Mouse (Mus musculus) T-cell, adult 66 days (primary cell): ENCODE results near the gene Adamts9. TPM values are rescaled to one million over a fixed set of nuclear protein-coding genes. Genes with fewer than 3 reads are reported as not detected.

Source experiments
- total RNA-seq, 2 experiments: library from RNA; stranded (reverse); gene quantifications; 3 replicates in 1 of 2; 4 replicates in 1 of 2; pipeline ENCODE4 v1.2.4; 2023

The Adamts9 gene
- under 1 TPM in 1 of 2 experiments, not detected in 1; 0.38 TPM for total RNA-seq

GRCm38 (mm10) chr6:92943057-92943781 lies at the start of gene Adamts9:
TSS of gene Adamts9 (minus strand) at chr6:92943492.

DNA sequence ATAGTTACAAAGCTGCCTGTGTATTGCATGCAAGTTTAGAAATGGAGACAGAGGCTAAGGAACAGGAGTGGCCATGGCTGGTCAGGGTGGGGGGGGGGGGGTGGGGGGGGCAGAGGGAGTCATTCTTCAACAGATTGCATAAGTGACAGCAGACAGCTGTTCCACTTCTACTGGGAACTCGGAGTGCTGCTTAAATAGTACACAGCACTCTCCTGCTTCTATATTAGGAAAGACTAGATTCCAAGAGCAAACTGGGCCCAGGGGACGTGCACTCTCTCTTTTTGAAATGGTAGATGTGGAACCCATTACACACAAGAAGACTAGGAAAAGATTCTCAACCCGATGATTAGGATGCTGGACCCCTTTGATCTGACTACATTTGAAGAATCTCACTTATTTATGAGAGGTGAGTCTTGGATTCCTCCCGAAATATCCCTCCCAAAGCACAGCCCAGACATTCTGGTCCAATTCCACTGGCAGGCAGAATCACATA lies 74.2 kb downstream of the Adamts9 start, which contains the start of gene Gm15737:
Gene Gm15737, plus strand, starts transcription at position 269 of the 493 bp plus-strand sequence.

DNA sequence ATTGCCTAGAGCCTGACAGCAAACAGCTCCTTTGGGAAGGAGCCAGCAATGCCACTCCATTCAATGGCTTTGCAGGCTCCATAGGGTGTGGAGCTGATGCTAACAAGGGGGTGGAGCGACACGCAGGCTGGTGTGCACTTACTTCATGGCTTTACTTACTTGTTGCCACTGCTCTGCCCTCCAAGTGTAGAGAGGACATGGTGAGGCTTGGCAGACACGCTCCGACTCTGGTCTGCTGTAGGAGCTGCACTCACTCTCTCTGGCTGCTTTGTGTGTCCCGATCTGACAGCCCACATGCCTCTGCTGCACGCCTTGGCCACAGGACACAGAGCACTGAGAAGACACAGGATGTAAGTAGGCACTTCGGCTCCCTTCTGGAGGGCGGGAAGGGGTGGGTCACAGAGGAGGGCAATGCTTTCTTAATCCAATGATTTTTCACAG lies 127.0 kb downstream of the Adamts9 start, which contains the start of gene A730049H05Rik:
Gene A730049H05Rik, plus strand, starts transcription at position 168 of the 441 bp plus-strand sequence.

Other genes starting within 250 kb of the Adamts9 start
- gene Prickle2, start 237.3 kb downstream of the Adamts9 start, total RNA-seq: 1 to 10 TPM; 1.4 to 1.8 TPM
- not detected for gene A730049H05Rik, start 127.0 kb downstream of the Adamts9 start, total RNA-seq
- gene Gm15737, start 74.1 kb downstream of the Adamts9 start, total RNA-seq: not detected